Mouse (Mus musculus): ENCODE data around the gene Slc1a4.

The Slc1a4 gene

GRCm38 (mm10) chr11:20325073-20325694 is 7.3 kb downstream of the Slc1a4 start:
- no peak for DNase-seq (ENCODE audit: low read depth, low spot score)

DNA sequence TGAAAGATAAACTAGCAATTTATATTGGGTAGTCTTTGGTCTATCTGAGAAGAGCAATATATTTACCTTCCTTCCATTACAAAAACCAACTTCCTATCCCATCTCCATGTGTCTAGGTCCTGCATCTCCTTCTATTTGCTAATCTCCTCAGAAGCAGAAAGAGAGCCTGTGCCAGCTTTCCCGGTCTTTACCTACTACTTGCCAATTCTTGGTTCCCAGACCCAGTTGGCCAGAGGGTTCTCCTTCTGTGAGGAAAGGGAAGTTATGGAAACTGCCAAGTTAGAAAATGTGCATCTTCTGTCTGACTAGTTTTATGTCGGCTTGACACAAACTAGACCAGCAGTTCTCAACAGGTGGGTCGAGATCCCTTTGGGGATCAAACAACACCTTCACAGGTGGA is 8.5 kb downstream of the Slc1a4 start:
- no peak for DNase-seq (ENCODE audit: low read depth, low spot score)

- no peak for DNase-seq (ENCODE audit: low read depth, low spot score)
Observed at GRCm38 (mm10) chr11:20322366-20322765, 10.1 kb downstream of the Slc1a4 start.

DNA sequence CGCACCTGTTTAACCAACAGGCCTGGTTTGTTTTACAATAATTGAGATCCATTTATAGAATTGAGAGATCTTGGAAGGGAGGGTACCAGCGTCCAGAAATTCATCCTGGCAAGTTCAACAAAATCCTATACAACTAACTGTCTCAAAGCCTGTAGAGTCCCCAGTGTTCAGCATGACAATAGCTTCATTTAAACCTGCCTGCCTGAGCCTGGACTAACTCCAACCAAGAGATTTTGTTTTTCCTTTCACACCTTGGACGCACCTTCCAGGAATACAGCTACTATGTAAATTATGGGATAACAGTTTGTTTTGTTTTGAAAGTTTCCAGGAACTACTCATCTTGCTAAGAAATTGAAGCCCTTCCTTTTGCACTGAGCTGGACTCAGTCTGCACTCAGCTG is 11.9 kb downstream of the Slc1a4 start:
- DNase-seq (ENCODE audit: low read depth, low spot score) = no peak

GRCm38 (mm10) chr11:20318659-20319454 is 13.7 kb downstream of the Slc1a4 start:
- no peak for DNase-seq (ENCODE audit: low read depth, low spot score)

DNA sequence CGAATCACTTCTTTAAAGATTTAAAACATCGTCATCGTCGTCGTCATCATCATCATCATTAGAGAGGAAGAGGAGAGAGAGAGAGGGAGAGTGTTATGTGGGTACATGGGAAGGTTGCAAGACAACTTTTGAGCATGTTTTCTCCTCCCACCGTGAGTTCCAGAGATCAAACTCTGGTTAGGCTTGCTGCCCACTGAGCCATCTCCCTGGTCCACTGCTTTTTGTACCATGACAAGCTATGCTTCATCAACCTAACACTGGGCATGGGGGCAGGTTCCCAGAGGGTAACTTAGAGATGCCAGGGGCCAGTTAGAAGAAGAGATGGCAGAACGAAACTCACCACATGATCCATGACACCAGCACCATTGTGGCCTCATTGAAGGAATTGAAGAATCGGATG is 18.9 kb downstream of the Slc1a4 start:
- no peak for DNase-seq (ENCODE audit: low read depth, low spot score)

- no peak for DNase-seq (ENCODE audit: low read depth, low spot score)
Observed at GRCm38 (mm10) chr11:20309044-20309443, 23.5 kb downstream of the Slc1a4 start.

DNA sequence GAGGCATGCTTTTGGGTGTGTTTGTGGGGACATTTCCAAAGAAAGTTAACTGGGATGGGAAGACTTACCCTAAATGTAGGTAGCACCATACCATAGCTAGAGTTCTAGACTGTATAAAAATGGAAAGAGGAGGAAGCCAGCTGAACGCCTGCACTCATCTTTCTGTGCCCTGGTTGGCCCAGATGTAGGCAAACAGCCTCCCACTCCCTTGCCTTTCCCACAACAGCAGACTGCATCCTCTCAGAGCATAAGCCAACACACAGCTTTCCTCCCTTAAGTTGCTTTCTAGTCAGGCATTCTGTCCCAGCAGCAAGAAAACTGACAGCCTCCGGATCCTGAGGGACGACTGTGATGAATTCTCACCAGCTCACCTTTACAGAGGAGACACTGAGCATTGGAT is 25.1 kb downstream of the Slc1a4 start:
- DNase-seq (ENCODE audit: low read depth, low spot score) = no peak

GRCm38 (mm10) chr11:20305641-20306040 is 26.9 kb downstream of the Slc1a4 start:
- DNase-seq (ENCODE audit: low read depth, low spot score) = no peak

GRCm38 (mm10) chr11:20304341-20304740 is 28.2 kb downstream of the Slc1a4 start:
- DNase-seq (ENCODE audit: low read depth, low spot score) = peak; percentile 43

DNA sequence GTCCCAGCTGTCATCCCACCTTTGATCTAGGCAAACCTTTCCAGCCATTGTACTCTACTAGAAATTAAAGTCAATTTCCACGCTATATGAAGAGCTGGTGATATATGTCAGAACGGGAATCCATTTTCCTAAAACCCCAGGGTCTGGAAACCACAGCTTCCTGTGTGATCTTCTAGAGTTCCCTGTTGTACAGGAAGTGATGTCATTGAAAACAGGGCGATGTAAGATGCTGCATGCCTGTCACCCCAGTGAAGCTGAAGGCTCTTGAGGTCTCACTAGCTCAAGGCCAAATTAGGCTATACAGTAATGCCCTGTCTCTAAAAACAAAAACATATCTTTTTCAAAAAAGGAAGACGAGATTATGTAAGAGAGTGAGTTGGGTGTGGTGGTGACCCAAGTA is 31.2 kb downstream of the Slc1a4 start:
- DNase-seq (ENCODE audit: low read depth, low spot score) = no peak

- no peak for DNase-seq (ENCODE audit: low read depth, low spot score)
Observed at GRCm38 (mm10) chr11:20300850-20301249, 31.7 kb downstream of the Slc1a4 start.

GRCm38 (mm10) chr11:20299900-20300299 is 32.6 kb downstream of the Slc1a4 start:
- no peak for DNase-seq (ENCODE audit: low read depth, low spot score)

DNA sequence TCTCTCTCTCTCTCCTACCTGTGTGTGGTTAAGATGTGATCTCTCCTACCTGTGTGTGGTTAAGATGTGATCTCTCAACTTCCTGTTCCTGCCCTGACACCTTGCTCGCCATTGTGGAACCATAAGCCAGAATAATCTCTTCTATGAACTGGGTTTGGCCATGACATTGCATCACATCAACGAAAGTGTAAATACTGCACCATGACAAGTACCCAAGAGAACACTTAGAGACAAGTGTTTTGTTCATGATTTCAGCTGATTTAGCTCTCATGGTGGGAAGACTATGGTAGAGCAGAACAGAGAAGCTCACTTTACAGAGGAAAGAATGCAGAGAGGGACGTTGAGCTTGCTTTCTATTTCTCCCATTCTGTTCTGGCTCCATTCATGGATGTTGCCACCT is 48.0 kb downstream of the Slc1a4 start:
- DNase-seq (ENCODE audit: low read depth, low spot score) = no peak

GRCm38 (mm10) chr11:20282601-20283219 is 49.8 kb downstream of the Slc1a4 start:
- DNase-seq (ENCODE audit: low read depth, low spot score) = peak; percentile 15

GRCm38 (mm10) chr11:20280982-20281381 is 51.5 kb downstream of the Slc1a4 start:
- no peak for DNase-seq (ENCODE audit: low read depth, low spot score)

GRCm38 (mm10) chr11:20278702-20279101 is 53.8 kb downstream of the Slc1a4 start:
- DNase-seq (ENCODE audit: low read depth, low spot score) = no peak

- DNase-seq (ENCODE audit: low read depth, low spot score) = no peak
Observed at GRCm38 (mm10) chr11:20277106-20277505, 55.4 kb downstream of the Slc1a4 start.

- no peak for DNase-seq (ENCODE audit: low read depth, low spot score)
Observed at GRCm38 (mm10) chr11:20275974-20276373, 56.5 kb downstream of the Slc1a4 start.

DNA sequence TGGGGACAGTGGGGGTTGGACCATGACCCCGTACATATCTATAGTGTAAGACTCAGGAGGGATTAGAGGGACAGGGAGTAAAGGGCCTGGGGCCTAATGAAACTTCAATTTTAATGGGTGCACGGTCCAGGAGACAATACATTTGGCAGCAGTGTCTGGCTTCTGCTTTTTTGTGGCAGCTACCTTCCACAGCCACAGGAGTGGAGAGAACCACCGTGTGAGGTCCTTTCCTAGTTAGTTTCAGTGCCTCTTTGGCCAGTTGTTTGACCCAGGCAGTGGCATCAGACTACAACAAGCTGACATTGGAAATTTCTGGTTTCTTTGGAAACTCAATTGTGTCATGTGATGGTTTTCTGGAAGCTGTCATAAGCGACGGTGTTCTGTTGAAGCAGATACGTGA is 62.6 kb downstream of the Slc1a4 start:
- no peak for DNase-seq (ENCODE audit: low read depth, low spot score)

GRCm38 (mm10) chr11:20262628-20263380 is 69.7 kb downstream of the Slc1a4 start:
- peak; percentile 51 for DNase-seq (ENCODE audit: low read depth, low spot score)

GRCm38 (mm10) chr11:20254791-20255190 is 77.7 kb downstream of the Slc1a4 start:
- no peak for DNase-seq (ENCODE audit: low read depth, low spot score)

Measured in A20 (cell line).